Mouse (Mus musculus) kidney, postnatal 4 days (tissue): ENCODE data around the gene Nfkb2.

Experiments
- DNase-seq, 2 experiments: peaks; one replicate each; pipeline ENCODE4 v3.0.0; 2021; ENCODE audit warnings: mixed read lengths in 2 of 2

Gene Nfkb2

GRCm38 (mm10) chr19:46304216-46304841 is at the start of gene Nfkb2:
TSS of gene Nfkb2 (plus strand) at chr19:46304320.
- DNase-seq = peak; percentile 95 to 97

- DNase-seq = peak; percentile 29 to 30
Observed at GRCm38 (mm10) chr19:46264762-46265161, 39.4 kb upstream of the Nfkb2 start.

DNA sequence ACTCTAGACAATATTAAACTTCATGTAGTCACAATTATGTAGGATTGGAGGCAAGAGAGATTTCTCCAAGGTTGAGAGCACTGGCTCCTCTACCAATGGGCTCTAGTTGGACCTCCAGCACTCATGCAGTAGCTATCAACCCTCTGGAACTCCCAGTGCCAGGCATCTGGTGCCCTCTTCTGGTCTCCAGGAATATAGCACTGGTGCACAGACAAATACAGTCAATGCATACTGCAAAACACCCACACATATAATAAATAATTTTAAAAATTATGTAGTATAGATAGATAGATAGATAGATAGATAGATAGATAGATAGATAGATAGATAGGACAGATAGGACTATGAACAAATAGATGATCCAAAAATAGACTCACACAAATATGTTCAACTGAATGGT is 28.8 kb upstream of the Nfkb2 start:
- DNase-seq = peak; percentile 20 to 25

DNA sequence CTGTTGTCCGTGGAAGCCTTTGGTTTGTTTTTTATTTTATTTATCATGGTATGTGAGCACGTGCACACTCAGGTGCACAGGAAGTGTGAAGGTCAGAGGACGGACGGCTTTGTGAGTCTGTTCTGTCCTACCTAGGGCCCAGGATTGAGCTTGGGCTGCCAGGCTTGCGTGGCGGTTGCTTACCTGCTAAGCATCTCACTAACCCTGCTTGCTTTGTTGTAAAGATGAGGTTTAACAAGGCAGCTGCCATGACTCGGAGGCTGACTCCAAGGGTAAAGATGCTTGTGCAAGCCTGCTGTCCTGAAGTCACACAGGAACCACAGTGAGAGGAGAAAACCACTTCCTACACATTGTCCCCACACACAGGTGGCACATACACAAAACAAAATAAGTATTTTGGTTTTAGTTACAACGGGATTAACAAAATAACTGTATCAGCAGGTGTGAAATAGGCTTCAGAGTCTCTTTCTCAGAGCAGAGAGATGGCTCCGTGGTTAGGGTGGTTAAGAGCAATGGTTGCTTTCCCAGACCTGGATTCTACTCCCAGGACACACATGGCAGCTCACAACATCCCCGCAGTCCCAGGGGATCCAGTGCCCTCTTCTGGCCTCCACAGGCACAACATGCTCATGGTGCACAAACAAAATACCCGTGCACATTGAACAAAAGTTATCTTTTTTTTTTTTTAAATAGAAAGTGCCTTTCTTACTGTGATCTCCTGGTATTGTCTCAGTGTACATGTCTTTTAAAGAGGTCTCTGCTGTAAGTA is 21.9 kb upstream of the Nfkb2 start:
- DNase-seq = no peak

DNA sequence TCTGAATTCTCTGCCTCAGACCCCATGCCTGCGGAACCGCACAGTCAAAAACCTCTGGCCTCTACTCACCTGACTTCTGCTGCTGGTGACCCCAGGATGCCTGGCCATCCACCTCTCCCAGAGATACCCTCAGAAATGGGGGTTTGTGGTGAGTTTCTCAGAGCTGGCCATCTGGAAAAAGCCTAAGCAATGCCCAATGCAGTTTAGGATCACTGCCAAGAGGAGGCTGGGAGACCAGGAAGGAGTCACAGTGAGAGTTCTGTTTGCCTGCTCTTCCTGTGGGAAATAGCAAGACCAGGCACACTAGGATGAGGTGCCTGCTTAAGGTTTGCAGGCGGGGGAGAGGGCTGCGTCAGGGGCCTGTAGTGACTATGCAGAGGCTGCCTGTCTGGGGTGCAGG is 19.4 kb upstream of the Nfkb2 start:
- DNase-seq = no peak

- DNase-seq = no peak
Observed at GRCm38 (mm10) chr19:46285631-46286030, 18.5 kb upstream of the Nfkb2 start.

GRCm38 (mm10) chr19:46286047-46286446 is 18.1 kb upstream of the Nfkb2 start:
- DNase-seq = no peak

- no peak for DNase-seq
Observed at GRCm38 (mm10) chr19:46286926-46287325, 17.2 kb upstream of the Nfkb2 start.

- DNase-seq = no peak
Observed at GRCm38 (mm10) chr19:46287566-46287965, 16.6 kb upstream of the Nfkb2 start.

DNA sequence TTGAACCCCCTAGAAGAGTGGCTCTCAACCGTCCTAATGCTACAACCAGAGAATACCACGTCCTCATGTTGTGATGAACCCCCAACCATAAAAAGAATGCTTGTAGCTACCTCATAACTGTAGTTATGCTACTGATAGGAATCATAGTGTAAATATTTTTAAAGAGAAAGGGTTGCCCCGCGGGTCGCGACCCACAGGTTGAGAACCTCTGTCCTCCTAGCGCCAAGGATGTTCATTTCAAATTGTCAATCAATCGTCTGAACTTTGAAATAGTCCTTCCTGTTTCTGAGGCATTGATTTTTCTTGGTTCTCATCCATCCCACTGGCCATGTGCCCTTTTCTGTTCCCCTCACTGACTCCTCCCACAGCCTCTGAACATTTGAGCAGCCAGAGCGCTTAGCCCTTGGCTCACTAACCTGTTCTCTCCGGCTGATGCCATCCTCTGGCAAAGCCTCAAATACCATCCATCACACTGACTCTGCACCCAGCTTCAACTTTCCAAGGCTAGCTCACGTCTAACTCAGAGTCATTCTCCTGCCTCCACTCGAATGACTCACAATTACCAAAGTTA is 13.5 kb upstream of the Nfkb2 start:
- no peak for DNase-seq

- DNase-seq = no peak
Observed at GRCm38 (mm10) chr19:46296938-46297337, 7.2 kb upstream of the Nfkb2 start.

DNA sequence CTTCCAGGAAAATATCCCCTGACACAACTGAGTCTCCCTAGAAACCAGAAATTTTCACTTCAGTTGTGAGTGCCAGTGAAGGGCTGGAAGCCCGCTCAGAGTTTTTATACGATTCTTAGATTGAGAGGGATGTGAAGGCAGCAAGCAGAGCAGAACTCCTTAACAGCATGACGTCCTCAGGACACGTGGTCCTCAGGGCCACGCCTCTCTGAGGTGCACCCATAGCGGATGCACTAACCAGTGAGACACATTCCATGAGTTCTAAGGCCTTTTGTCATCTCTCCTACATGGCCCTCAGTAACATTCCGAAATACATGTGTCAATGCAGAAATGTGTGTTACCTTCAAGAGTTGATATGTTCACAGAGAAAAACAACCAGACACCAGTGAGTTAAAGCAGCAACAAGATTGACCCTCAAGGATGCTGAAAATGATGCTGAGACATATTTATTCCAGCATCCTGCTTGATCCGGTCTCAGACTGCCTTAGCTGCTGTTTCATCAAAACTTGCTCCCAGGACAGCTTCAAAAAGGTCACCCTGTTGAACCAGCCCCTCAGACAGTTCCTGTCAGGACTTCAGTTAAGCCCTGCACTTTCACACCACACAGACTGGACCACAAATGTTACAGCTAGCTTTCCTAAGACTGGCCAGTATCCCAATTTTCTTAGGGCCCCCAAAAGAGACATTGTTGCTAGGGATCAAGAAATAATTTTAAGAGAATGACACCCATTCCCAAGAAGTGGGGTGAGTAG is 3.6 kb upstream of the Nfkb2 start:
- no peak for DNase-seq

GRCm38 (mm10) chr19:46302551-46302950 is 1.6 kb upstream of the Nfkb2 start:
- no peak for DNase-seq

- no peak for DNase-seq
Observed at GRCm38 (mm10) chr19:46303251-46304215, 587 bp upstream of the Nfkb2 start.

DNA sequence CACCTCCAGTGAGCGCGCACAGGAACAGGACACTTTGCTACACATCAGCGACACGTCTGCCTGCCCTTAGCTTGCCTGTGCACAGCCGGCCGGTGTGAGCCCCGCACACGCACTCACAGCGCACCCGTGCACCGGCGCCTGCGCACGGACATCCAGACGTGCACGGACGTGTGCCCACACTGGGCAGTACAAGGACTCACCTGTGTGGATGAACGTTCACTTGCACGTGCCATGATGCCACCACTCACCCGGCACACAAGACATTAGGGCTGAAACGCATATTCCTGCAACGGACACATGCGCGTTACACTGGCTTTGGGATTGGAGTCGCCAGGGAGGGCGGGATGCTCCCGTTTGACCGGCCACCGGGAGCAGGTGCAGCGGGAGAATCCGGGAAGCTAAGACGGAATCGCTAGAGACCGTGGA is 801 bp downstream of the Nfkb2 start:
- no peak for DNase-seq

DNA sequence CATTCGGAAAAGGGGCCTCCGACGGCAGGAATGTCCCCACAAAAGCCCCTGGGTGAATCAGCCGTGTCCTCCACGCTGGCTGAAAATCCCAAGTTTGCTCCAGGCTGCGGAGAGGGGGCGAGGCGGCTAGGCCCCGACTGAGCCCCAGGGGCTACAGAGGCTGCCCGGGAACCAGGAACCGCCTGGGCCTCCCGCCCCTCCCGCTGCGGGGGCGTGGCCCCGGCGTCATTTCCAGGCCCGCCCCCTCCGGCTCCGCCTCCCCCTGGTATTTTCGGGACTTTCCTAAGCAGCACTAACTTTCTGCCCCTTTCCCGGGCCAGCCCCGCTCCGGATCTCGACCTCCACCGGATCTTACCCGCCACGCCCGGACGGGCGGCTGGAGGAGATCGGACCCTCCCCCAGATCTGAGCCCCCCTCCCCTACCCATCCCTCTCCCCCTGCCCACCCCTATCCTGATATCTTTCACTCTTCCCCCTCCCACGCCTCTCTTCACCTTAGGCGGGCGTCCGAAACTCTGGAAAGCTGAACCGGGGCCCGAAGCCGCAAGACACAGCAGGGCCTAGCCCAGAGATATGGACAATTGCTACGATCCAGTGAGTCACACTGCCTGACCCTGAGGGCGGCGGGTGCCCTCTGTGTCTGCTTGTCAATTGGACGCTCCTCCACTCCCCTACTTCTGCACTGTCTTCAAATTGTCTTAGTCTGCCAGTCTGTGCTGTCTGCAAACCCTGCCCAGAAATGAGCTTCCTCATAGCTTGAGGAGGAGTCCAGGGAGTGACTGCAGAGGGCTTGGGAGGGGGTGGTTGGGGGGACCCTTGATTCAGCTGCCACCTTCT is 1.5 kb downstream of the Nfkb2 start:
- DNase-seq = peak; percentile 92 to 95

- no peak for DNase-seq
Observed at GRCm38 (mm10) chr19:46306268-46306610, 2.1 kb downstream of the Nfkb2 start.

GRCm38 (mm10) chr19:46306751-46307289 is 2.7 kb downstream of the Nfkb2 start:
- DNase-seq = no peak

DNA sequence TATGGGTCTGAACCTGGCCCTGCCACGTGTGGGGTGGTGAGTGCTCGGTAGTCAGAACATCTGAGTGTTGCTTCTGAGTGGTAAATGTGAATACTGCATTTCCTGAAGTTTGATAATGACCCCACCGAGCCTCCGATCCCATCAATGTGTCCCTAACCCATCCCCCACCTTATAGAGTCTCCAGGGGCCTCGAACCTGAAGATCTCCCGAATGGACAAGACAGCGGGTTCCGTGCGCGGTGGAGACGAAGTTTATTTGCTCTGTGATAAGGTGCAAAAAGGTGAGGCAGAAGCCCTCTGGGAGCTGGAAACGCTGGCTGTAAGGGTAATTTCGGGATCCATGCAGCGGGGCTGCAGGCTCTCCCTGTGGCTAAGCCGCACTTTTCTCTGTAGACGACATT is 3.7 kb downstream of the Nfkb2 start:
- DNase-seq = no peak

GRCm38 (mm10) chr19:46308303-46308702 is 4.2 kb downstream of the Nfkb2 start:
- no peak for DNase-seq
